10 mouse cellular contexts compared by ENCODE assay signal in genomic region chr19:50258718-50259413, GRCm38 (mm10).
DNase-seq lines count a peak whose midpoint lies in the region; ATAC-seq and TF ChIP-seq lines count a peak whose summit lies in the region.
"Had no signal": no experiment of that assay in that cellular context is flagged by ENCODE, and none has a peak within 500 bp of the region (broad histone marks: within the 10 kb centered on the region; RNA-seq: fewer than 3 reads in every experiment).

No protein-coding gene starts in this region.

- ATAC-seq in intestine, postnatal 0 days = no peak
- ATAC-seq in intestine, embryonic 15.5 days = no peak
- peak; percentile 24; the same call in 1 of the 2 replicates for ATAC-seq in midbrain, embryonic 13.5 days
- ATAC-seq in erythroblast, adult 5-6 weeks (replicated peaks; ENCODE audit: low FRiP score, poor library complexity, severe bottlenecking) = no peak

- no peak overlapping the region for H3K9ac ChIP-seq in intestine, postnatal 0 days (ENCODE audit: low read depth, low read length)
- no peak overlapping the region for H3K9ac ChIP-seq in intestine, embryonic 15.5 days
- H3K9ac ChIP-seq in midbrain, embryonic 13.5 days (replicated peaks) = no peak overlapping the region
- H3K9ac ChIP-seq: embryonic facial prominence, embryonic 13.5 days; lung, embryonic 15.5 days had no signal

- no peak overlapping the region for H3K27ac ChIP-seq in intestine, postnatal 0 days (ENCODE audit: low read depth, low read length)
- H3K27ac ChIP-seq in intestine, embryonic 15.5 days = no peak overlapping the region
- H3K27ac ChIP-seq in midbrain, embryonic 13.5 days = no peak overlapping the region
- H3K27ac ChIP-seq: embryonic facial prominence, embryonic 13.5 days; lung, embryonic 15.5 days had no signal

- TF ChIP-seq CTCF in intestine, postnatal 0 days (IDR thresholded peaks at IDR 0.05; ENCODE audit: low read depth) = peak; percentile 88

- 44% methylated on average over 16 of the region's 16 CpGs for WGBS in intestine, postnatal 0 days
- WGBS in intestine, embryonic 15.5 days = 39% methylated on average over 16 of the region's 16 CpGs
- WGBS in midbrain, embryonic 13.5 days = 40% methylated on average over 16 of the region's 16 CpGs

- no peak overlapping the region for H3K4me3 ChIP-seq in intestine, postnatal 0 days (ENCODE audit: low read depth, low read length)
- H3K4me3 ChIP-seq in intestine, embryonic 15.5 days (replicated peaks) = no peak overlapping the region
- H3K4me3 ChIP-seq in midbrain, embryonic 13.5 days (replicated peaks) = no peak overlapping the region
- H3K4me3 ChIP-seq: embryonic facial prominence, embryonic 13.5 days; lung, embryonic 15.5 days had no signal

- H3K36me3 ChIP-seq in intestine, postnatal 0 days (ENCODE audit: control insufficient read depth, insufficient read depth) = no peaks in the 10 kb centered on the region
- H3K36me3 ChIP-seq in intestine, embryonic 15.5 days = no peaks in the 10 kb centered on the region
- no peaks in the 10 kb centered on the region for H3K36me3 ChIP-seq in midbrain, embryonic 13.5 days
- H3K36me3 ChIP-seq: embryonic facial prominence, embryonic 13.5 days; lung, embryonic 15.5 days had no signal

- no peaks in the 10 kb centered on the region for H3K4me1 ChIP-seq in intestine, postnatal 0 days (replicated peaks; ENCODE audit: control insufficient read depth, insufficient read depth, low read length)
- H3K4me1 ChIP-seq in intestine, embryonic 15.5 days (replicated peaks) = no peaks in the 10 kb centered on the region
- H3K4me1 ChIP-seq in midbrain, embryonic 13.5 days (replicated peaks) = no peaks in the 10 kb centered on the region
- H3K4me1 ChIP-seq: embryonic facial prominence, embryonic 13.5 days; lung, embryonic 15.5 days had no signal

- H3K4me2 ChIP-seq in intestine, postnatal 0 days (replicated peaks; ENCODE audit: low read depth) = no peak overlapping the region
- no peak overlapping the region for H3K4me2 ChIP-seq in intestine, embryonic 15.5 days (replicated peaks)
- H3K4me2 ChIP-seq in midbrain, embryonic 13.5 days (replicated peaks) = no peak overlapping the region
- H3K4me2 ChIP-seq: embryonic facial prominence, embryonic 13.5 days; lung, embryonic 15.5 days had no signal

- DNase-seq in MEL-GATA-1-ER (ENCODE audit: extremely low read depth, low read depth) = peak; percentile 1
- peak; percentile 13 for DNase-seq in cerebellum, adult 9-10 months
- DNase-seq in frontal cortex, postnatal 36 days (ENCODE audit: low spot score in 2 of 2) = peak; percentile 31 to 62
- DNase-seq in layer of hippocampus, postnatal 14 days (ENCODE audit: low spot score in 2 of 2) = peak; percentile 56 to 82

- H3K27me3 ChIP-seq in intestine, postnatal 0 days (replicated peaks; ENCODE audit: control insufficient read depth, insufficient read depth, low read length) = no peaks in the 10 kb centered on the region
- no peaks in the 10 kb centered on the region for H3K27me3 ChIP-seq in intestine, embryonic 15.5 days (replicated peaks)
- no peaks in the 10 kb centered on the region for H3K27me3 ChIP-seq in midbrain, embryonic 13.5 days
- H3K27me3 ChIP-seq: lung, embryonic 15.5 days had no signal

- no peaks in the 10 kb centered on the region for H3K9me3 ChIP-seq in intestine, postnatal 0 days (ENCODE audit: control insufficient read depth)
- H3K9me3 ChIP-seq in intestine, embryonic 15.5 days = no peaks in the 10 kb centered on the region
- no peaks in the 10 kb centered on the region for H3K9me3 ChIP-seq in midbrain, embryonic 13.5 days
- H3K9me3 ChIP-seq: embryonic facial prominence, embryonic 13.5 days; lung, embryonic 15.5 days had no signal

Comparison
In these comparisons a context has a peak if more than half of its experiments do, and no peak if none do; other contexts are left out.
1. DNase-seq: peak in every context shown above with its lines; median percentile 69 in layer of hippocampus, postnatal 14 days; 46 in frontal cortex, postnatal 36 days; 13 in cerebellum, adult 9-10 months; 1 in MEL-GATA-1-ER.